Comparison of ENCODE assay signal across 17 mouse cellular contexts in the genomic region with DNA sequence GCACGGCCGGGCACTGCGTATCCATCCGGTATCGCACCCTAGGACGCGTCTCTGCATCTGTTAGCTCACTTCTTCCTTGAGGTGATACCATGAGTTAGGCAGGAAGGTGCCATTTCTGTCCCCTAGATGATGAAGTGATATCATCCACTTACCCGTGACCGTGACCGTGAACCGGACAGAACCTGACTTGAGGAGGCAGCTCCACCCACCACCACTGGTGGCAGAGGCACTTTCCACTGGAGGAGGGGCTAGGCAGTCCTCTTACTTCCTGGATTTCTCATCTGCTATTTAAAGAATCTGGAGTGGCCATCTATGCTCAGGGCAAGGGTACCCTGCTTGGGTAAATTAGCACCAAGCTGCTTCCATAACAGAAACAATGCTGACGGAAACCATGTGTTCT. TPM values are rescaled to one million over a fixed set of nuclear protein-coding genes. Genes with fewer than 3 reads are reported as not detected.
A peak's percentile ranks its signal among the peaks of the same experiment; 100 is the strongest.
DNase-seq lines count a peak whose midpoint lies in the region; ATAC-seq and TF ChIP-seq lines count a peak whose summit lies in the region.
"Had no signal": no experiment of that assay in that cellular context is flagged by ENCODE, and none has a peak within 500 bp of the region (broad histone marks: within the 10 kb centered on the region; RNA-seq: fewer than 3 reads in every experiment).

No protein-coding gene starts in this region.

- TF ChIP-seq RAD21 in CH12.LX (IDR thresholded peaks at IDR 0.05; ENCODE audit: low read depth, low read length): no peak

- in situ Hi-C loops in CH12.LX (cut with MboI; ENCODE audit: low pct_ligation_motif_present, low pct_unique_long_range_greater_than_20kb, low sequenced_read_pairs): no loop called here

- no peak for ATAC-seq in heart, embryonic 12.5 days (ENCODE audit: insufficient number of reproducible peaks, low FRiP score)
- ATAC-seq in kidney, embryonic 14.5 days (ENCODE audit: low FRiP score, low TSS enrichment): no peak
- ATAC-seq: intestine, embryonic 16.5 days had no signal

- no peaks in the 10 kb centered on the region for H3K36me3 ChIP-seq in heart, embryonic 12.5 days
- no peaks in the 10 kb centered on the region for H3K36me3 ChIP-seq in heart, adult 2 months (ENCODE audit: control insufficient read depth, insufficient read depth, low read length)
- H3K36me3 ChIP-seq in CH12.LX (replicated peaks in 1 of 2; ENCODE audit: control insufficient read depth in 1 of 2, insufficient read depth in 1 of 2, low read length in 1 of 2): no peaks in the 10 kb centered on the region
- no peaks in the 10 kb centered on the region for H3K36me3 ChIP-seq in kidney, embryonic 14.5 days (ENCODE audit: control insufficient read depth, insufficient read depth, low read length)
- H3K36me3 ChIP-seq: embryonic facial prominence, embryonic 15.5 days had no signal

- DNase-seq in heart, adult 2 months: no peak
- no peak for DNase-seq in CH12.LX (ENCODE audit: extremely low read depth)
- DNase-seq in lung, postnatal 25 days (ENCODE audit: low spot score): peak; percentile 21
- DNase-seq in gastrocnemius, postnatal 14 days: no peak
- DNase-seq in adrenal gland, adult 8-10 months: no peak
- DNase-seq in layer of hippocampus, postnatal 10 days (ENCODE audit: low spot score in 2 of 2): no peak
- DNase-seq: adrenal gland, postnatal 10 days; cerebellum, adult 2 months; heart, adult 11 months; heart, postnatal 10 days; liver, embryonic 13.5 days had no signal

- no peaks in the 10 kb centered on the region for H3K79me2 ChIP-seq in heart, adult 2 months (replicated peaks; ENCODE audit: control insufficient read depth, insufficient read depth, low read length)
- no peaks in the 10 kb centered on the region for H3K79me2 ChIP-seq in CH12.LX (replicated peaks; ENCODE audit: control insufficient read depth, extremely low read depth, insufficient read depth, poor library complexity, severe bottlenecking)

- H3K9ac ChIP-seq in heart, embryonic 12.5 days: no peak overlapping the region
- H3K9ac ChIP-seq in heart, adult 2 months (ENCODE audit: low read depth, low read length): no peak overlapping the region
- no peak overlapping the region for H3K9ac ChIP-seq in CH12.LX (ENCODE audit: insufficient read depth, low read depth)
- H3K9ac ChIP-seq in kidney, embryonic 14.5 days (ENCODE audit: low read depth, low read length): no peak overlapping the region
- H3K9ac ChIP-seq: embryonic facial prominence, embryonic 15.5 days; hindbrain, embryonic 13.5 days; liver, embryonic 13.5 days; neural tube, embryonic 15.5 days had no signal

- no peak for TF ChIP-seq EP300 in heart, adult 2 months (IDR thresholded peaks at IDR 0.05; ENCODE audit: insufficient read depth, low read depth, low read length)
- TF ChIP-seq EP300 in CH12.LX (IDR thresholded peaks at IDR 0.05; ENCODE audit: low read length): no peak

- peaks cover 20% of the 10 kb centered on the region for H3K4me1 ChIP-seq in heart, embryonic 12.5 days (replicated peaks)
- no peaks in the 10 kb centered on the region for H3K4me1 ChIP-seq in heart, adult 2 months (ENCODE audit: control insufficient read depth, insufficient read depth, low read length)
- H3K4me1 ChIP-seq in CH12.LX (ENCODE audit: control insufficient read depth in 1 of 2, insufficient read depth in 2 of 2): peaks cover 10 to 40% of the 10 kb centered on the region in 2 experiments
- peaks cover 32% of the 10 kb centered on the region for H3K4me1 ChIP-seq in kidney, embryonic 14.5 days (ENCODE audit: control insufficient read depth, insufficient read depth, low read length)

- H3K9me3 ChIP-seq in heart, embryonic 12.5 days (replicated peaks): peaks cover 5% of the 10 kb centered on the region
- peaks cover 2% of the 10 kb centered on the region for H3K9me3 ChIP-seq in CH12.LX (replicated peaks; ENCODE audit: low read length)
- no peaks in the 10 kb centered on the region for H3K9me3 ChIP-seq in kidney, embryonic 14.5 days (ENCODE audit: control insufficient read depth, low read length)
- H3K9me3 ChIP-seq: embryonic facial prominence, embryonic 15.5 days; hindbrain, embryonic 13.5 days; liver, embryonic 13.5 days; neural tube, embryonic 15.5 days had no signal

- H3K27ac ChIP-seq in heart, embryonic 12.5 days (ENCODE audit: poor library complexity, severe bottlenecking): 0 out of 2 replicates have a peak overlapping the region, but pooled peaks have one; percentile 4
- no peak overlapping the region for H3K27ac ChIP-seq in heart, adult 2 months
- H3K27ac ChIP-seq in CH12.LX (ENCODE audit: insufficient read depth, low read depth): no peak overlapping the region
- no peak overlapping the region for H3K27ac ChIP-seq in kidney, embryonic 14.5 days (ENCODE audit: low read depth, low read length)
- H3K27ac ChIP-seq: embryonic facial prominence, embryonic 15.5 days; hindbrain, embryonic 13.5 days; liver, embryonic 13.5 days; neural tube, embryonic 15.5 days had no signal

- no peak overlapping the region for H3K4me3 ChIP-seq in heart, embryonic 12.5 days
- no peak overlapping the region for H3K4me3 ChIP-seq in heart, adult 2 months
- H3K4me3 ChIP-seq in CH12.LX (replicated peaks in 1 of 3; ENCODE audit: low read depth in 2 of 3, low read length in 2 of 3, poor library complexity in 1 of 3): no peak overlapping the region
- no peak overlapping the region for H3K4me3 ChIP-seq in kidney, embryonic 14.5 days (ENCODE audit: low read length)
- H3K4me3 ChIP-seq: embryonic facial prominence, embryonic 15.5 days; hindbrain, embryonic 13.5 days; liver, embryonic 13.5 days; neural tube, embryonic 15.5 days had no signal

- dilution Hi-C loops in CH12.LX (cut with MboI; ENCODE audit: extremely low pct_ligation_motif_present, extremely low pct_unique_long_range_greater_than_20kb, low sequenced_read_pairs): no loop called here

- no peak for TF ChIP-seq POLR2A in heart, adult 2 months (IDR thresholded peaks at IDR 0.05; ENCODE audit: insufficient read depth, low read depth, low read length)
- TF ChIP-seq POLR2A in CH12.LX (IDR thresholded peaks at IDR 0.05; ENCODE audit: low read depth, low read length): no peak

- WGBS in heart, embryonic 12.5 days: 72% methylated on average over 12 of the region's 12 CpGs
- WGBS in heart, adult 2 months: 67% methylated on average over 12 of the region's 12 CpGs
- 63% methylated on average over 12 of the region's 12 CpGs for WGBS in kidney, embryonic 14.5 days

- H3K27me3 ChIP-seq in heart, embryonic 12.5 days (replicated peaks): no peaks in the 10 kb centered on the region; the same call in 1 of the 2 replicates
- H3K27me3 ChIP-seq in heart, adult 2 months (ENCODE audit: control insufficient read depth, insufficient read depth, low read length): no peaks in the 10 kb centered on the region; the same call in 1 of the 2 replicates
- no peaks in the 10 kb centered on the region for H3K27me3 ChIP-seq in CH12.LX (replicated peaks)
- no peaks in the 10 kb centered on the region for H3K27me3 ChIP-seq in kidney, embryonic 14.5 days (ENCODE audit: control insufficient read depth, insufficient read depth, low read length)
- H3K27me3 ChIP-seq: embryonic facial prominence, embryonic 15.5 days; hindbrain, embryonic 13.5 days; liver, embryonic 13.5 days; neural tube, embryonic 15.5 days had no signal

- no peak overlapping the region for H3K4me2 ChIP-seq in heart, embryonic 12.5 days
- H3K4me2 ChIP-seq in CH12.LX (ENCODE audit: insufficient read depth, low read depth, poor library complexity, severe bottlenecking): no peak overlapping the region
- H3K4me2 ChIP-seq in kidney, embryonic 14.5 days (replicated peaks; ENCODE audit: low read depth, low read length): 0 out of 2 replicates have a peak overlapping the region, but pooled peaks have one; percentile 1
- H3K4me2 ChIP-seq: embryonic facial prominence, embryonic 15.5 days; hindbrain, embryonic 13.5 days; liver, embryonic 13.5 days; neural tube, embryonic 15.5 days had no signal

- intact Hi-C loops in heart, adult 2 months (cut with DNase I): no loop called here
- intact Hi-C loops in gastrocnemius, postnatal 14 days (cut with DNase I; ENCODE audit: low total_unique reads): no loop called here

- no peak for TF ChIP-seq CTCF in heart, adult 2 months (IDR thresholded peaks at IDR 0.05)
- no peak for TF ChIP-seq CTCF in CH12.LX (conservative IDR thresholded peaks at IDR 0.05 in 1 of 2, IDR thresholded peaks at IDR 0.05 in 1 of 2; ENCODE audit: low read depth in 2 of 2, low read length in 2 of 2)

RNA-seq across cellular contexts. Expression of a gene that starts 10.9 kb away (rescaled TPM):
- polyA plus RNA-seq in heart, embryonic 12.5 days (2016; fragmentation: Nextera tagmentation; extraction: Ambion mirVana): 2.8 and 3.4 TPM in 2 replicates
- total RNA-seq in heart, adult 2 months (2021): under 1 TPM; 0.11 to 0.26 TPM
- 0.29 and 0.53 TPM in 2 replicates for polyA plus RNA-seq in heart, adult 2 months (2012; rRNA removed)
- total RNA-seq in CH12.LX (2012; rRNA removed) (2.3 and 2.9 TPM in 2 replicates), CH12.LX (2014; rRNA removed) (0.96 and 1.1 TPM in 2 replicates)
- 2.3 and 2.6 TPM in 2 replicates for polyA plus RNA-seq in CH12.LX (2012; ENCODE audit: insufficient read length, low read depth)
- polyA plus RNA-seq in kidney, embryonic 14.5 days (2014; fragmentation: Nextera tagmentation; extraction: Ambion mirVana): 2.2 and 3.9 TPM in 2 replicates
- total RNA-seq in gastrocnemius, postnatal 14 days (2021): under 1 TPM; 0.44 to 0.92 TPM
- total RNA-seq in adrenal gland, adult 8-10 months (2022): 1 to 10 TPM; 2.3 to 2.8 (median 2.4) TPM
- total RNA-seq in layer of hippocampus, postnatal 10 days (2021): 10 to 100 TPM; 17.6 to 18.4 TPM

RNA-seq across cellular contexts. Expression of a gene that starts 25.0 kb away (rescaled TPM):
- 23.0 and 23.6 TPM in 2 replicates for polyA plus RNA-seq in heart, embryonic 12.5 days (2016; fragmentation: Nextera tagmentation; extraction: Ambion mirVana)
- total RNA-seq in heart, adult 2 months (2021): 1 to 10 TPM; 5.3 to 6.2 TPM
- polyA plus RNA-seq in heart, adult 2 months (2012; rRNA removed): 3.9 and 4.6 TPM in 2 replicates
- 39.2 and 50.7 TPM in 2 replicates for total RNA-seq in CH12.LX (2012; rRNA removed)
- 21.9 and 26.7 TPM in 2 replicates for total RNA-seq in CH12.LX (2014; rRNA removed)
- 57.8 and 60.6 TPM in 2 replicates for polyA plus RNA-seq in CH12.LX (2012; ENCODE audit: insufficient read length, low read depth)
- 48.7 and 49.9 TPM in 2 replicates for polyA plus RNA-seq in kidney, embryonic 14.5 days (2014; fragmentation: Nextera tagmentation; extraction: Ambion mirVana)
- total RNA-seq in gastrocnemius, postnatal 14 days (2021): 1 to 10 TPM in 1 of 2 experiments, under 1 TPM in 1; 0.92 to 1.3 TPM
- total RNA-seq in adrenal gland, adult 8-10 months (2022): 1 to 10 TPM; 4.3 to 7.4 (median 5.5) TPM
- total RNA-seq in layer of hippocampus, postnatal 10 days (2021): 1 to 10 TPM; 2.5 to 4.7 TPM

RNA-seq across cellular contexts. Expression of a gene that starts 30.1 kb away (rescaled TPM):
- 172 TPM in 2 replicates for polyA plus RNA-seq in heart, embryonic 12.5 days (2016; fragmentation: Nextera tagmentation; extraction: Ambion mirVana)
- total RNA-seq in heart, adult 2 months (2021): 100 to 1,000 TPM; 125 to 134 TPM
- polyA plus RNA-seq in heart, adult 2 months (2012; rRNA removed): 137 and 147 TPM in 2 replicates
- total RNA-seq in CH12.LX (2012; rRNA removed): 142 and 168 TPM in 2 replicates
- 204 and 207 TPM in 2 replicates for total RNA-seq in CH12.LX (2014; rRNA removed)
- polyA plus RNA-seq in CH12.LX (2012; ENCODE audit: insufficient read length, low read depth): 393 and 396 TPM in 2 replicates
- 115 and 157 TPM in 2 replicates for polyA plus RNA-seq in kidney, embryonic 14.5 days (2014; fragmentation: Nextera tagmentation; extraction: Ambion mirVana)
- 100 to 1,000 TPM; 140 to 162 TPM for total RNA-seq in gastrocnemius, postnatal 14 days (2021)
- total RNA-seq in adrenal gland, adult 8-10 months (2022): 100 to 1,000 TPM; 223 to 301 (median 278) TPM
- total RNA-seq in layer of hippocampus, postnatal 10 days (2021): 100 to 1,000 TPM; 439 to 445 TPM

Comparison
In these comparisons a context has a peak if more than half of its experiments do, and no peak if none do; other contexts are left out.
1. RNA of a gene that starts 10.9 kb away (total RNA-seq): 17.6 to 18.4 TPM in layer of hippocampus, postnatal 10 days; 0.96 to 2.9 TPM in CH12.LX, 2.3 to 2.8 TPM in adrenal gland, adult 8-10 months, 0.44 to 0.92 TPM in gastrocnemius, postnatal 14 days and 0.11 to 0.26 TPM in heart, adult 2 months; every median in the first group is over 4 times any median in the second.